Mouse (Mus musculus) 3134 (cell line): ENCODE results near the gene Gm17783.
"Not testable (repeated sequence)": the region's sequence is repeated elsewhere in the genome, so short reads cannot be mapped to it uniquely, and the experiment has no call there.

ENCODE experiments used
- DNase-seq: peaks from one replicate; pipeline ENCODE4 v3.0.0-alpha.2; 2011; ENCODE audit warnings: low spot score; ENCODE audit not compliant: insufficient read length; ENCODE audit errors: extremely low read depth

Gene Gm17783

GRCm38 (mm10) chr16:45531950-45532349 lies at the start of gene Gm17783:
Gene Gm17783, minus strand, starts transcription at chr16:45532050.
- no peak for DNase-seq

- no peak for DNase-seq
Measured at GRCm38 (mm10) chr16:45579883-45580282, 48.0 kb upstream of the Gm17783 start.

- no peak for DNase-seq
Measured at GRCm38 (mm10) chr16:45572307-45572706, 40.5 kb upstream of the Gm17783 start.

DNA sequence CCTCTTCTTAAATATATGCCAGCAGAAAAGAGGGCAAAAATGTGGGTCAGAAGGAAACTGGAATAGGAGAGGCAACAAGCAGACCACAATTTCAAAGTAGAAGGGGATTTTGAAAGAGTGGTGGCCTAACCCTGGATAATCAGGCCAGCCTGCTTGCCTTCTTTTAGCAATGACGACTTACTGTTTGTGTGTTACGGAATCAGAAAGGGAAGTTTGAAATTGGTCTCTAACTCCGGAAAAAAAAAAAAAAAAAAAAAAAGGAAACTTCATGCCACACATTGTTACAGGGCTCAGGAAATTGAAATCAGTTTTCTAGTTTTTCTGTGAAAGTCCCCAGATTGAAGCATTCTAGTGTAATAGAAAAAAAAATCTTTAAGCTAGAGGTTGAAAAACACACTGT lies 29.9 kb upstream of the Gm17783 start:
- no peak for DNase-seq

- DNase-seq, result no peak
Measured at GRCm38 (mm10) chr16:45551579-45551978, 19.7 kb upstream of the Gm17783 start.

- no peak for DNase-seq
Measured at GRCm38 (mm10) chr16:45547982-45548381, 16.1 kb upstream of the Gm17783 start.

DNA sequence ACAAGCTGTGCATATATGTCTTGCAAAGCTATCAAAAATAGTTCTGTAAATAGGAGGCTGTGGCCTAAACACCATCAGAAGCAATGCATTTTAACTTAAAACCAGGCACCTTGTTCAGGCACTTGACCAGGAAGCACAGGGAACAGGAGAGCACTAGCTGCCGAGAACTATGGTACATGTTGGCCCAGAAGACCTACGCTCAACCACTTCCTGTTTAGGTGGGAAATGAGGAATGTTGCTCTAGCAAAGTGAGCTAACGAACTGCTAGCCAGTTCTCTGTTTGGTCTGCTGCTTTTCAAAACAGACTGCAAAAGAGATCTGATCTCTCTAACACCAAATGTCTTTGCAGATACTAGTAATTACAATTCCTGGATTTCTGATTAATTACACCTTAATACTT lies 12.5 kb upstream of the Gm17783 start:
- DNase-seq, result no peak

- DNase-seq, result no peak
Measured at GRCm38 (mm10) chr16:45542108-45542507, 10.3 kb upstream of the Gm17783 start.

GRCm38 (mm10) chr16:45538342-45538741 lies 6.5 kb upstream of the Gm17783 start:
- DNase-seq, result not testable (repeated sequence)

DNA sequence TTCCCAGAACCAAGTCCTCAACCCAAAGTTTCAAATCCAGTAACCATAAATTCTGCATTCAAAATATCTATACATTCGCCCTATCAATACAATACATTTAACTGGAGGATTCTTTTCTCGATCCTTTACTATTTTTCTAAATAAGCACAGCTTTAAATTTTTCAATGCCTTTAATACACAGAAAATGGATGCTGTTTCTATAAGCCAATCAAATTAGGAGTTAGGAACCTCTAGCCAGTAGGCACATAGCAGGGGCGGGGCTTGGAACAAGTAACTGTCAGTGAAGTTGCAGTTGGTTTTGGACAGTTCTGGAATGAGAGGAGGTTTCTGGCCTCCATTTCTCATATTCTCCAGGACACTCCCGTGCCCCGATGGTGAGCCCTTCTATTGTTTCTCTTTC lies 3.2 kb upstream of the Gm17783 start, which contains the start of gene Slc9c1:
TSS of gene Slc9c1 (plus strand) at position 301 of the 400 bp plus-strand sequence.
- no peak for DNase-seq

DNA sequence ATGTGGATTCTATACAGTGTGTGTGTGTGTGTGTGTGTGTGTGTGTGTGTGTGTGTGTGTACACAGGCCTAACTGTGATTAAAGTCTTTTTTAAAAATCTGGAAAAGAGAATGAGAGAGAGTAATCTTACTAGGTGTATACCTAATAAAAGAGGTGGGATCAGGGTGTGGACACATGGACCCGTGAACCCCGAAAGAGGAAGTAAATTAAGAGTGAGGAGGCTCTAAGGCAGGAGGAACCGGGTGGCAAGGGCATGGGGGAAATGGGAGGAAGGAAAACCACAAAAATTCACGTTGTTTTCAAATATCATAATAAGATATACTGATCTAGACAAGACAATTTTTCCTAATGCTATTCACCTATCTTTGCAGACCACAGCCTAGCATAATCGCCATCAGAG lies 6.3 kb downstream of the Gm17783 start:
- no peak for DNase-seq

- DNase-seq, result no peak
Measured at GRCm38 (mm10) chr16:45495326-45495725, 36.5 kb downstream of the Gm17783 start.

DNA sequence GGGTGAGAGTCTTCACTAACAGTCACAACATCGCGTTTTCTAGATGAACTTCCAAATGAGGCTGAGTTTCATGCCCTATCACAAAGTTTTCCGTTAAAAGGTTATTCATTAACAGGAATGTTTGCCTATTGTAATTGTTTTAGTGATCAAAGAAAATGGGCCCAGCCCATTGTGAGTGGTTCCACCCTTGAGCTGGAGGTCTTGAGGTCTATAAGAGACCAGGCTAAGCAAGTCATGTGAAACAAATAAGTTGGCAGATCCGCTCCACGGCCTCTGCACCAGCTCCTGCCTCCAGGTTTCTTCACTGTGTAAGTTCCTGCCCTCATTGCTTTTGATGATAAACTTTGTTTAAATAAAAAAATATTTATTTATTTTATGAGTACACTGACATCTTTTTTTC lies 38.9 kb downstream of the Gm17783 start, which contains the start of gene Gm609:
TSS of gene Gm609 (minus strand) at position 43 of the 400 bp plus-strand sequence.
- no peak for DNase-seq

- DNase-seq, result no peak
Measured at GRCm38 (mm10) chr16:45476991-45477390, 54.9 kb downstream of the Gm17783 start.

- not testable (repeated sequence) for DNase-seq
Measured at GRCm38 (mm10) chr16:45471836-45472235, 60.0 kb downstream of the Gm17783 start.
